Mouse (Mus musculus) fat pad, adult 2 months (tissue): ENCODE data around the gene Ttc7b.
A peak's percentile ranks its signal among the peaks of the same experiment; 100 is the strongest.

ENCODE experiments used
- DNase-seq: peaks from one replicate; pipeline ENCODE4 v3.0.0-alpha.2; 2011; ENCODE audit warnings: low read depth, low spot score; ENCODE audit errors: extremely low read depth

Gene Ttc7b

DNA sequence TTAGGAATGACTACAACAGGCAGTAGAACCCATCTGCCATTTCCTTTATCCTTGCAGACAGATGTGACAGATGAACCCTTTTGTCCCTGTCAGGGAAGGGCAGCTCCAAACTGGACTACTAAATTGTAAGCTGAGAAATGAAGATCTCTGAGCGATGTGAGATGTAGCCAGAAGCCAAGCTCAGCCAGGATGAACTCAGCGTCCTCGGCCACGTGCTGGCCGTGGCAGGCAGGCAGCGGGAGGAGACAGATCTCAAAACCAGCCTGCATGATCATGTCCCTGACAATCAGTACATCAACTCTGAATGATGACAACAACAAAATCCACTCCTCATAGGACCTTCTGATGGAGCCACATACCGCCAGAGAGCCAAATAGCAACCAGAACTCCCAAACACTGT, 62.9 kb downstream of the Ttc7b start:
- no peak for DNase-seq

GRCm38 (mm10) chr12:100456257-100456975, 64.2 kb downstream of the Ttc7b start:
- no peak for DNase-seq

GRCm38 (mm10) chr12:100455453-100455852, 65.2 kb downstream of the Ttc7b start:
- DNase-seq = no peak

DNA sequence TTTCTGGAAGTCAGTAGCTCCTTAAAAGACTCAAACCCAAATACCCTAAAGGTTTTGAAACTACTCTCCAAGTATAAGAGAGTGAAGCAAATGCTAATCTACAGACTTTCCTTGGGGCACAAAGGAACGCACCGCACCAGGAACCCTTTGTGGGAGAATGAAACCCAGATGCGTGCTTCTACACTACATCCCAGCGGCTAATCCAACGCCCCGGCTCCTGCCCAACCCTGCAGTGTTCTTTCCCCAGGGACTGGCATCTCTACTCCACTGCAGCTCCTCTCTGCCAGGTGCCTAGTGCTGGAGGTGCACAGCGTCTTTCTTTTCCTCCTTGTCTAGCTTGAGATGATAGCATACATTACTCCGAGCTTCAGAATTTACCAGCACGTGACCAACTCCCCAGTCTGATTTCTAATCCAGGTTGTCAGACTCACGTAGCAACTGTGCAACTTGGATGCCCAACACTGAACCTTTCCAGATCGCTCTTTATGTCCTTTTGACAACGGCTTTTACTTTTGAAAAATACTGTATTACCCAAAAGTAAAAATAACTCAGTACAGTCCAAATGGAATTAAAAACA, 72.8 kb downstream of the Ttc7b start:
- DNase-seq = no peak

GRCm38 (mm10) chr12:100447161-100447560, 73.5 kb downstream of the Ttc7b start:
- DNase-seq = peak; percentile 33

DNA sequence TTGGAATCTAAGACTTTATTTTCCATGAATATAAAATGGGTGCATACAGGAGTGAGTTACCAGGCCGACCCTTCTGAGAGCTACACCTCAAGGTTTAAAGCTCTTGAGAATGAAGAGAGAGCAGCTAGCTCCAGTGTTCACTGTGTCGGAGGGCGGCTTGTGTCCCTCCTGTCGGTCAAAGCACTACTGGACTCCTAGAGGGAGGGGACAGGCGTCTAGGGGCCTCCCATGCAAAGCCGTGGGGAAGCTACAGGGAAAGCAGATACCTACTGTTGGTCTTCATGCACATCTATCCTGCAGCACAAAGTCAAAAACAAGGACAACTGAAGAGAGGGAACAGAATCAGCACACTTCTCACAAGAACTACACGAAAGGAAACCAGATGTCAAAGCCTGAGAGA, 74.9 kb downstream of the Ttc7b start:
- DNase-seq = no peak

DNA sequence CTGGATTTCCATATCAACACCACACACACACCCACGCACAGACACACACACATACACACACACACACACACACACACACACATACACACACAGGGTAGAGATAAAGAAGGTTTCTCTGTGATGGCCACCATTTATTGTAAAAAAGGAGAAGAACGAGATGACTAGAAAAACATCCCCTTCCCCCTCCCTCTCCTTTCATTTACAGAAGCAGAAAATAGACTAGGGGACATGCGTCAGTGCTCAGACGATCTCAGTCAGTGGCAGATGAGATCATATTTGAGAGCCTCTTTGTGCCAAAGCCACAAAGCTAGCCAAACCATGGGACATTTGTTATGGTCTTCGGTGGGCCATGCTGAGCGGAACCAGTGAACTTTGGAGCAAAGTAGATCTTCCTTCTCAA, 75.4 kb downstream of the Ttc7b start:
- no peak for DNase-seq

DNA sequence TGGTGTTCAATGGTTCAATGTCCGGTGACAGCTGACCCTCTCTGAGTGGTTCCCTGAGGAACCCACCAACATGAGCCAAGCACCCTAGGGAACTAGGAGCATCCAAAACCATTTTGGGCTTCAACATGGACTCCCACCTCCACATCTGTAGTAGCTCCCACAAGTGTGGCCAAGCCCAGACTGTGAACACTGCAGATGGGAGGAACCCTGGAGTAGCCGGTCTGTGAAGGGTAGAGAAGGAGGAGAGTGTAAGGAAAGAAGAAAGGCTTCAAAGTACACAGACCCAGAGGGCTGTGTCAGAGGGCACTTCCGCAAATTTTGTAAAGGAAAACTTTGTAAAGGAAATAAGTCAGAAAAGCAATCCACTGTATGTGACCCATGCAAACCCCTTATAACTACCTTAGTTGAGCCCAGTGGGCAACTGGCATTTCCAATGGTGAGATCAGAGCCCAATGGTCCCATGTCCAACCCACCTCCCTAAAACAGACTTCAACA, 75.9 kb downstream of the Ttc7b start:
- DNase-seq = no peak

DNA sequence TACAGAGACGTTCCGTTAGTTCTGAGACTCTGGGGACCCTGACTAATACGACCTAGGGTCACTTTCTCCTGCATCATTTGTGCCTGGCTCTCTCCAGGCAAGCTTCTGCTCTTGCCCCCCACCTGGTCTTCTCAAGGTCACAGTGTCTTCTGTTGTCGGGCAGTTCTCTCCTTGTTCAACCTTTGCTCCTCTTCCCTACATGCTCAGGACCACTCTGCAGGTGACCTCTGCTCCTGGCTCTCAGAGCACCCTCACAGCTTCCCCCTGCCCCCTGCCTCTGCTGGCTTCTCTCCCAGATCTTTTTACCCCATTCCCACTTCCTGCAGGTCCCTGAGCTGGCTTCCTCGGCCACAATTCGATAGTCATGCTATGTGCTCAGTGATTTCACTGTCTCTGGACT, 77.2 kb downstream of the Ttc7b start:
- no peak for DNase-seq

DNA sequence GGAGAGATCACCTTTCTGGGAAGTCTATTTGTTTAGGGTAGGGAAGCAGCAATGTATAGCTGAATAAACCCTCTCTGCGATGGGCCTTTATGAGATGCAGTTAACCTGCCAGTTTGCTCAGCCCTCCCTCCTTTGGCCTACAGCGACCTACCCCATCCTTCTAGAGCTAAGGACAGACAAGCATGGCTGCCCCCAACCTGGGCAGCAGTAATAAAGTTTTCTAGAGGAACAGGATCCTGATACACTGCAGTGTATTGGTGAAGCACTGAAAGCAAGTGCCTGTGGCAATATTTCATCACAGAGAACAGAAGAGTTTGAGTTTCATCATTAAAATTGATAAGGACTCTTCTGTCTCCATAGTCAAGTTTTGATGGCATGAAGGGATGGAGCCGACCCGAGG, 79.0 kb downstream of the Ttc7b start:
- no peak for DNase-seq

DNA sequence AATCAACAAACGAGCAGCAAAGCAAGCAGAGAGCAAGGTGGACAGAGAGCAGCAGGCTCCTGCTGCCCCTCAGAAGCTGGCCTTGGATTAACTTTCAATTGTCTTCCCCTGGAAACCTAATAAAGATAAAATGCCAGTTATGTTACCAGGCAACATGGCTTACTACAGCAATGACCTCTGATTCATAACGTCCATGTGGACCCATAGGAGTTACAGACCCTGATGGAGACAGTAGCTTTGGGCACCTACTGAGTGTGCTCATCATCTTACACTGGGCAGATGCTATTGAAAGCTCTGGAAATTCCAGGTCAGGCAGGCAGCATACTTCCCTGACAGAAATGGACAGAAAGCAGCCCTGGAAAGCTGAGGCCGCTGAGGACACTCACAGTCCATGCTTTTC, 80.7 kb downstream of the Ttc7b start:
- DNase-seq = no peak

GRCm38 (mm10) chr12:100439145-100439755, 81.4 kb downstream of the Ttc7b start:
- no peak for DNase-seq

DNA sequence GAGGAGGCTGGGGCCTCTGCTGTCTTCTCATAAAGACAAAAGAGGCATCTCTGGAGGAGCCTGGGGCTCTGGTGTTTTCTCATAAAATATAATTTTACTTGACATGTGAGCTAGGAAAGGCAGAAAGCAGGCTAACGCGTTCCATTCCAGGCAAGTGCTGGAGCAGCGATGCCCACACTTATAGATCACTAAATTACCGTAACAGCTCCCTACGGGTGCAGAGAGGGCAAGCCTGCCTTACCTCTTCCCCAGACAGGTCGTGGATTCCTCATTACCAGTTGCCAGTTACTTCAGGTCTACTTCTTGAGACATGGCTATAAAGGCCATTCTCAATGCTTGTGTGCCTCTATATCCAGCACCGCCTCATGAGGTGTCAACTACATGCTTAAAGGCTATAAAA, 82.1 kb downstream of the Ttc7b start:
- no peak for DNase-seq

- no peak for DNase-seq
These were observed 82.8 kb downstream of the Ttc7b start for GRCm38 (mm10) chr12:100437862-100438261.

DNA sequence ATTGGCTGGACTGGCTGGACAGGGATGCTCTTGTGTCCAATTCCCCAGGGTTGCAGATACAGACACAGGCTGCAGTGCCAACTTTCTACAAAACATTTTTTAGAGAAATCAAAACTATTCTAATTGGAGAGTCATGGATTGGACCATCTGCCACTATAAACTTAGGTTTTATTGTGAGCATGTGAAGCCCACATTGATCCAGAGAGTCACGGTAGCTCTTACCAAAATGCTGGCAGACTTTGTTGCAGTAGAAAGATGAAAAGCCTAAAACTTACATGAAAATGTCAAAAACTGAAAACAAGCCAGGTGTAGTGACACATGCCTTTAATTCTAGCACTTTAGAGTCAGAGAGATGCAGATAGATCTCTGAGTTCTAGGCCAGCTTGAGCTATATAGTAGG, 84.9 kb downstream of the Ttc7b start:
- DNase-seq = no peak

DNA sequence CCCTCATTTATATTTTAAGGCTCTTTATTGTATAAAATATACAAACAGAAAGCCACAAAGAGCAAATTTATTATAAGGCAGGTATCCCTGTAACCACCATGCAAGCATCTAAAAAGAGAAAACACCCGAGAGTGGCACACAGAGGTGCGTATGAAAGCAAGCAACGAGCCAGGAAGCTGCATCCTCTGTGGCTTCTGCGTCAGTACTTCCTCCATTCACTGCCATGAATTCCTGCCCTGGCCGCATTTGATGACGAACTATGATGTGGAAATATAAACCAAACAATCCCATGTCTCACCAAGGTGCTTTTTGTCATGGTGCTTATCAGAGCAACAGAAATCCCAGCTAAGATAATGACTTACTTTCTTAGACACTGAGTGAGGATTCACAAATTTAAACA, 88.8 kb downstream of the Ttc7b start:
- no peak for DNase-seq

GRCm38 (mm10) chr12:100429414-100430114, 91.1 kb downstream of the Ttc7b start:
- DNase-seq = no peak

DNA sequence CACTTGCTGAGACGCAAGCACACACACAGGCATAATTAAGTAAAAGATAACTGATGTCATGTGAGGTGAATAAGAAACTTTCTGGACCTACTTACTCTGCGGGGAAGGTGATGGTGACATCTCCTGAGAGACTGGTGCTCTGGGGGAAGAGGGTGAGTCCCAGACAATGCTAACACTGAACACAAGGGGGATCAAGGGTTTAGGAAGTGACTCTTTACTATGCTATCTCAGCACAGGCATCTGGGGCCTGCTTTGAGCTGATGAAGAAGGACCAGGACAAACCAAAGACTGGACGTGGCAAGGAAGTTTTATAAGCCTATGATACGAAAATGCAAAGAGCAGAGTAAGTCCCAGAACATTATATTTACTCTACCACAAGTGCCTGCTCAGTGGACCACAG, 92.4 kb downstream of the Ttc7b start:
- DNase-seq = no peak

DNA sequence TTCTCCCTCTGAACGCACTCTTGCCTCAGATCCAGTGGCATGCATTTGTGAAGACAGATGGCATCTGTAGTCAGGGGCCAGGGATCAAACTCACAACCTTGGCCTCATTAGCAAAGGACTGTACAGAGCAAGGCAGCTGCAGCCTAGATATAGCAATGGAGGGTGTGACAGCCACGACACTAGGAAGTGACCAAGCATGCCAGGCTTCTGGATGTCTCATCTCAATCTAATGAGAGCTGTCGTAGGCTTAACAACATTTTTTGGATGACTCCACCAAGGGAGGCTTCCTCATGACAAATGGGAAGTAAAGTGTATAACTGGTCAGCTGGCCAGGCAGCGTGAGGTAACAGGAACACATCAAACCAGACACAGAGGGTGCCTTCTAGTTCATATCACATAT, 94.4 kb downstream of the Ttc7b start:
- no peak for DNase-seq

DNA sequence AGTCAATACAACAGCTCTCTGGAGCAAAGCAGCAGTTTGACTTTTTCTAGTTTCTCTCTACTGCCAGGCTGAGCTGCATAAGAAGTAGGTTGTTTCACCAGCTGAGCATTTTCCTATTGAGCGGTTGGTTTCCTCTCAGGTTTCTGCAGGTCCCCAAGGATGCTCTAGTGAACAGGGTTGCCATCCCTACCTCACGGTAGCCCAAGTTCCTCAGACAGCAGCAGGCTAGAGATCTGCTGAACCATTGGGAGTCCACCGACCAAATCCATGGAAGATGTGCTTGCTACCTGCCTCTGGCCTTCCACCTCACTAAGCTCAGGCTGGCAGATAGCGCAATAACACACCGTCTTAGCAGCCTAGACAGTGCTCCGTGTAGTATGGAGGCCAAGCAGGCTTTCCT, 95.6 kb downstream of the Ttc7b start:
- no peak for DNase-seq

DNA sequence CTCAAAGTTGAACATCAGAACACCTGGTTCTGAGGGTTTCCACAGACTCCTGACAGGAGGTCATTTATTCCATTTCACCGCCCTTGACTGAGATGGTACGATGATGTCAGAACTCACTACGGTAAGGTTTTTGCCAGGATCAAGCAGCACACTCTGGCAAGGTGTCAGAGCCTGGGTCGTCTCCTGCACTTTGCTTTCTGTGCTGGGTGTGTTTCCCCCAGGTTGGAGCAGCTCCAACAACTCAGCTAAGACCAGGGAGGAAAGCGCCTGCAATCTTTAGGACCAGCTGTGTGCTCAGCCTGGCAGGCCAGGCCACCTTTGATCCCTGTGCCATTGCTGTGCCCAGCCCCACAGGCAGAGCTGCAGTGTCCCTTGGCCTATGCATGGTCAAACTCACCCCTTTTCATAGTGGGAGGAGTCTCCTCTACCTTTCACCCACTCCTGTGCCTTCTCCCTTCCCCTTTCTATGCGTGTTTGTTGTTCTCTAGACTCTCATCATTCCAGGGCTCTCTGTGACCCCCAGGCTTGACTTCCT, 98.3 kb downstream of the Ttc7b start:
- DNase-seq = no peak

- DNase-seq = no peak
These were observed 99.1 kb downstream of the Ttc7b start for GRCm38 (mm10) chr12:100421538-100421937.
